Mouse (Mus musculus) cerebellum, adult 11 months (tissue): ENCODE measurements around the gene 4930544D05Rik.
"Not testable (repeated sequence)": the region's sequence is repeated elsewhere in the genome, so short reads cannot be mapped to it uniquely, and the experiment has no call there.

Experiments
- DNase-seq: peaks from one replicate; pipeline ENCODE4 v3.0.0; 2022

The 4930544D05Rik gene

DNA sequence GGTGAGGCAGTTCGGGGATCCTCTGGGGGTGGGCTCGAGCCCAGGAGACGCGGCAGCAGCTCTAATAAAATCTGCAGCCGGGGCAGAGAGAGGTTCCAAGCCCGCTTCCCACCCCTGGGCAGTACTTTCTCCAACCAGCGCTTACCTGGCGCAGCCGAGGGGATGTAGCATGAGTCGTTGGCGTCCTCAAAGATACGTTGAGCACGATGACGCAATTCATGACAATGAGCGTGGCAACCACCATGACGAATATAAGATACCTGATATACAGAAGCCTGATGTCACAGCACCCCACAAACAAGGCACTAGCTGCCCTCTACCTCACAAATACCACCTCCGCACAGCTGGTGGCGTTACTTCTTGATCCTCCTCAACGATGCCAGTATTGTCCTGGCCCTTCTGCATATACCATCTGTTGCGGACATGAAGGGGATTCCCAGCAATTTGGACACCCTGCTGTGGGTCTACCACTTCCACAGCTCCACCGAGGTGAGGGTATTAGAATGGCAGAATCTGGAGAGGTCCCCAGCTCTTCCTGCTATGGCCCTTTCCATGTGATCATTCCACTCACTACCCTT, at the start of gene 4930544D05Rik:
4930544D05Rik (plus strand) TSS at position 333 of the 578 bp plus-strand sequence.
- no peak for DNase-seq

DNA sequence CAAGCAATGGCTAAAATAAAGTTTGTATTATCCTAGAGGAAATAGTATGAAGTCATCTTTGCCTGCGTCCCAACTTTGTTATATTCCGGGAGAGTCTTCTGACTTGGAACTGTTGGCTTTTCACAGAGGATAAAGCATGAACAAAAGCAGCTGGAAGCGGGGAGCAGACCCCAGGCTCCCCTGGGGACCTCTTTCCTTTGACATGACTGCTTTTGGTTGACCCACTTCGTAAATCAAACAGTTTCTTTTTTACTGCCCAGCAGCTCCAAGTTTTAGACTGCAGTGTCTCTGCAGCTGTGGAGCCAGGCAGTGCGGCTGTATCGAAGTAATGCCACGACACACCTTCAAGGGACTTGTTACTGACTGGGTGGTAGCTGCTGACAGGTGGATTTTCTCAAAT, 49.1 kb upstream of the 4930544D05Rik start:
- no peak for DNase-seq

DNA sequence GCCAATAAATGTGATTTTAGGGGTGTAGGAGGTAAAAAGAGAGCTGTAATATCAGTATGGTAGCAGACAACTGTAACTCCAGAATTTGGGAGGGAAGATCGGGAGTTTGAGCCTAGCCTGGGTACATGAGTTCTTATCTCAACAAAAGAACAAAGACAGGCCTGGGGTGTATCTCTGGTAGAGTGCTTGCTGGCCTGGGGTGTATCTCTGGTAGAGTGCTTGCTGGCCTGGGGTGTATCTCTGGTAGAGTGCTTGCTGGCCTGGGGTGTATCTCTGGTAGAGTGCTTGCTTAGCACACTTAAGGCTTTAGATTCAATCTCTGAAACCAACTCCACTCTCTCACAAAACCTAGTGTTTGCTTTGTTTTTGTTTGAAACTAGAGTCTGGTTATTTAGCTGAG, 45.0 kb upstream of the 4930544D05Rik start:
- DNase-seq: not testable (repeated sequence)

DNA sequence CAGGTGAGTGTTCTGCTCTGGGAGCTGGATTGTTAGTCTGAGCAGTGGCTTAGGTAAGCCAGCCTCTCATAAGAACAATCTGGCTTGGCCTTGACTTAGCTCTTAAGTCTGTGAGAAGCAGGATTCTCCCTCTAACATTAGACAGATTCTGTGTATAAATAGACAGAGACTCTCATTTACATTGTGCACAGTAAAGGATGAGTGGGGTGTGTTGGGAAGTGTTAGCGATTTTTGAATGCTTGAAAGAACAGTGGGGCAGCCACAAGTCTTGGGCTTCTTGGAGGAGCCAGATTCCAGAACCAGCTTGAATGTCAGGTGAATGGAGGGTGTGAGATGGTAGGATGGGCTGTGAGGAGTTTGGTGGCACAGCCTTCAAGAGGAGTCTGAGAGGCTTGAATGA, 44.0 kb upstream of the 4930544D05Rik start:
- no peak for DNase-seq

DNA sequence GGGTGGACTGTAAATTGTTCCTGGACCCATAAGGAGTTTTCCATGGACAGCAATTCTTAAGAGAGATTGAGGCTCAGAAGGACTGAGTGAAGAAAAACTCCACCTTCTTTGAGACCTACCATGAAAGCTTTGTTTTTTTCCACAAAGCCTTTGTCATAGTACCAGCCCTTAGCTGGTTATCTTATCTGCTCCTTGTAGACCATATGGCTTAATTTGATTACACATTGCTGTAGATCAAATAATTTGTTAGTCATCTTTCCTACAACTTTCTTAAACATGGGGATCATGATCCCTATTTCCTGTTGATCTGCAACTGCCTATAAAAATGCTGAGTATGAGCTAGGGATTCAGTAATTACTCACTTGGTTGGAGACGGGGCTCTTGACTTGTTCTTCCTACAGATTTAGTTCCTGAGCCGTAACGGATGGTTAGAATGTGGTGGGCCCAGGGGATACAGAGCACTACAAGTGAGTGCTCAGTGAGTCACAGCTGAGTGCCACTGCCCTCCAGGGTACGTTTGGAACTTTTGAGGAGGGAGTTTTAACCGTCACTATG, 43.2 kb upstream of the 4930544D05Rik start:
- no peak for DNase-seq

DNA sequence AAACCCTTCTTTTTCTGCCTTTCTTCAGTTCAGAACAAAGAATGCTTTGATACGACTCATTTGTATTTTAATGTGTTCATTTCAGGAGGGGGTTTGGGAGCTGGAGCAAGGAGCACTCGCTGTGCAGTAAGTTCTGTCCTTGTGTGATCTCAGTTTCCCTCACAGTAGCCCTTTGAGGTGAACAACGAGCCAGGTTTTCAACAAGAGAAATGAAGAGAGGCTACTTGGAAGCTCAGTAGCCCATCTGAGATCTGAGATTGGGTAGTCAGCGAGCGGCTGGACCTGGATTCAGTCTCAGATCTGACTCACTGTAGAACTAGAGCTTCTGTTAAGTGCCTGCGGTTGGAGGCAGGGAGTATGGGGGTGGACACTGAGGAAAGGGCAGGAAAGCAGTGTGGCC, 41.8 kb upstream of the 4930544D05Rik start:
- DNase-seq: no peak

DNA sequence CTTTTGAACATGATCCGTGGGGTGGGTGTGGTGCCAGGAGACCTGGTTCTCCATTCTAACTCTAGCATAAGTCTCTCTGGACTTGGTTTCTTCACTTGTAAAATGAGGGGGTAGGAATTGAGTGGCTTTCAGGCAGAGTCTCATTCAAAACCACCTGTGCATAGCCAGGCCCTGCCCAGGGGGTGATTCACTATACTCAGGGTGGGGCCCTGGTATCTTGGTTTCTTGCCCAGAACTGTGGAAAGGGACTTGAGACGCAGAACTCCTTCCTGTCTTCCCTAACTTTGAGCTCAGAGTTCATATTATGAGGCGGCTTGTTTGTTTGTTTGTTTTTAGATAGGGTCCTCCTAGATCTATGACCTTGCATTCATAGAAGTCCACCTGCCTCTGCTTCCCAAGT, 38.4 kb upstream of the 4930544D05Rik start:
- no peak for DNase-seq

DNA sequence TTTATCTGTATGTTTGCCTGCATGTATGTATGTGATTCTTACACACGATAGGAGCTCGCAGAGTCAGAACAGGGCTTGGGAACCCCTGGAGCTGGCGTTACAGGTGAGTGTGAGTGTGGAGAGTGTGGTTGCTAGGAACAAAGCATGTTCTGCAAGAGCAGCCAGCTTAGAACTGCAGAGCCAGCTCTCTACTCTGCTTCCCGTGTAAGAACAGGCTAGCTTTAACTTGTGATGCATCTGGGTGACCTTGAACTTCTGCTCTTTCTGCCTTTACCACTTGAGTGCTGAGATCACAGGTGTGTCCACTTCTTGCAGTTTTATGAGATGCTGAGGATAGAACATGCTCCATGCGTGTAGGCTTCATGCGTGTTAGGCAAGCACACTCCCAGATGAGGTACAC, 36.7 kb upstream of the 4930544D05Rik start:
- no peak for DNase-seq

DNA sequence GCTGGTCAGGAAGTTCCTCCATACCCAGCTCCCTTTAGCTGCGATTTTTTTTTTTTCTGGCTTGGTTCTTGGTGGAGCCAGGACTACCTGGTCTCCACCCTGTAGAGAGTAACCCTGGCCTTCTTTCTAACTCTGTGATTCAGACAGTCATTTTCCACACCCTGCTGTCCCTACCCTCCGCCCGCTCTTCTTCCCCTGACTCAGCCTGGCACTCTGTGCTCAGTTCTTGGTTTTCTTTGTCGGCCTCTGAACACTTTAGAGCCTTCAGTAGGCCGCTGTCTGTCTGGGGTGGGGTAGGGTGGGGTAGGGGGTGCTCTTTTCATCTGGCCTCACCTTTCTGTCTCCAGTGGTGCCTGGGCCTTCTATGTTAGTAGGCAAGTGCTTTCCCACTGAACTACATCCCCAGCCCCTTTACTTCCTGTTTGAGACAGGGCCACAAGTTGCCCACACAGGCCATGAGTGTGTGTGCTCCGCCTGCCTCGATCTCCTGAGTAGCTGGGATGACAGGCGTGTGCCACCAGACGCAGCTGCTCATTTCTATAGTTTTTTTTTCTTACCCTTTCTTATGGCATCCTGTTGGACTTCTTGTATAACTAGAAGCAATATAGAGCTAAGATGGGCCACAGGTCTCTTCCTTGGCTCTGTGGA, 35.8 kb upstream of the 4930544D05Rik start:
- DNase-seq: no peak

DNA sequence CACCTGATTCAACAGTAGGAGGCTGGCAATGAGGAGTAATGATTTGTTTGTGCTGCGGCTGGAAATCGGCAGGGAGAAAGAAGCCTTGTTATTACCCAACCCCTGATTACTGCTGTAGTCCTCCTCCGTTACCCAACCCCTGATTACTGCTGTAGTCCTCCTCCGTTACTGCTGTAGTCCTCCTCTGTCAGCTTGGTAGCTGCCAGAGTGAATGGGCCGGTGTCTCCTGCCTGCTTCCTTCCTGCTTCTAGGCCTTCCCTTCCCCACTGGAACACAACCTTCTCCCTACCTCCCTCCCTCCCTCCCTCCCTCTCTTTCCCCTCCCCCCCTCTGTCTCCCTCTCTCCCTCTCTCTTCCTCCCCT, 35.3 kb upstream of the 4930544D05Rik start:
- no peak for DNase-seq

DNA sequence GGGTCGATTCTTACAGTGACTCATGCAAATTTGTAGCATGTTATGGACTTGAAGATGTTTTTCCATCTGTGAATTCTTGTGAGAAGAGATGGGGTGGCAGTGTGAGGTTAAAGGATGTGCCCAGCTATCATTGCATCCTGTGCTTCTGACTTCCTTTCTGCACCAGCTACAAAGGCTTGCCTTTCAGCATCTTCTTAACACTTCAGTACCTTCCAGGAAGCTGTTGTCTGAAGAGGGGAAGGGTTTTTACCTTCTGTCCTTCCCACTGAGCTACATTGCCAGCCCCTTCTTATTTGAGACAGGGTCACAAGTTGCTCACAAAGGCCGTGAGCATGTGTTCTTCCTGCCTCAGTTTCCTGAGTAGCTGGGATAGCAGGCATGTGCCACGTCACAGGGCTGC, 34.7 kb upstream of the 4930544D05Rik start:
- DNase-seq: no peak

DNA sequence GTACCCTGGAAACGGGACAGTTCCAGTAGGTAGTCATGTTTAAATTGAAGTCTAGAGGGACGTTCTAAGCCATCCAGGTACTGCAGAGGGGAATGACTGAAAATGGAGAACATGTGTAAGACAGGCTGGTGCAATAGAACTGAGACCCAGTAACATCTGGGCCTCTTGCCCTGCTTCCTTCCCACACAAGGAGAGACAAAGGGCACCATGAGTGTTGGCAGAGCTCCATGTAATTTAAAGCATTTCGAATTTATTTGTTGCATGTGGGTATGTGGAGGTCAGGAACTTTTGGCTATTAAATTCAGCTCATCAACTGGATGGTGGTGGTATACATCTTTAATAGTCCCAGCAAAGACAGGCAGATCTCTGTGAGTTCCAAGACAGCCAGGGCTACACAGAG, 33.5 kb upstream of the 4930544D05Rik start:
- no peak for DNase-seq

DNA sequence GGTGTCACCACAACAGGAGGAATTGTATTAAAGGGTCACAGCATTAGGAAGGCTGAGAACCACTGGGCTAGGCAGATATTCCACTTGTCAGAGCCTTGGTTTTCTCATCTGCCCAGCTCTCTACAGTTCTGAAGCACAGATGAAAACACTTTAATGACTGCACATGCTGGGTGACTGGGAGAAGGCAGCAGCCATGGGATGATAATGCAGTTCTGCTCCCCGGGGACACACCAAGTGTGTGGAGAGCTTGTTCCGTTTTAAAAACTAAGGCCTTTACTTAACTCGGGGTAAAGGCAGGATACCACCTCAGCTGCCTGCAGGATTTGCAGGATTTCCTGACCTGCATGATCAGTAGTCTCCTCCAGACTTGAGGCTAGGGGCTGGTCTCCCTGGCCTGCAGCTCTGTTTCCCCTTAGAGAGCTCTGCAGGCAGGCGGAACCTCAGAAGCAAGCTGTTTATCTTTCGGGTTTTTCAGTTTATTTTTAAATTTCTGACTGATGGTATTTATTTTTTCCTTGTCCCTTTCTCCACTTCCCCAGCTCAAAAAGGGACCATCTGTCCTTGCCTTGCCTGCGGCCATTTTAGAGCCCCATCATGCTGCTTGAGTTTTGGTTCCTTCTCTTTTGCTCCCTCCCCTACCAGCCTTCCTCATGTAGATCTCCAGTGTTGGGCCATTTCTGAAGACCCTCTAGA, 32.5 kb upstream of the 4930544D05Rik start:
- DNase-seq: no peak

DNA sequence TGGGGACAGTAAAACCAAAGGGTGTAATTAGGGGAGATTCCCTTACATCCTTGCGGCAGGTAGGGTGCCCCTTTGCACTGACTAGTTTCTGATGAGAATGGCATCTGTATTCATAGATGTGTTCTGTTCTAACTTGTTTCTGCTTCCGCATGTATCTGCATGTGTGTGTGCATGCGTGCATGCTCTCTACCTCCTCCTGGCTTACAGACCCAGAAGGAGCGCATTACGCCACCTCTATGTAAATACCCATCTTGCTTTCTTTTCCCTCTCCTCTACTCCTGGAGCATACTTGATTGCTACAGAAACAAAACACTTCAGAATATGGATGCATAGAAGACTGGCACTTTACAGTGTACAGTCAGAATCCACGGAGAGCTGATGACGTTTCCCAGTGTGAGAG, 31.9 kb upstream of the 4930544D05Rik start:
- no peak for DNase-seq

DNA sequence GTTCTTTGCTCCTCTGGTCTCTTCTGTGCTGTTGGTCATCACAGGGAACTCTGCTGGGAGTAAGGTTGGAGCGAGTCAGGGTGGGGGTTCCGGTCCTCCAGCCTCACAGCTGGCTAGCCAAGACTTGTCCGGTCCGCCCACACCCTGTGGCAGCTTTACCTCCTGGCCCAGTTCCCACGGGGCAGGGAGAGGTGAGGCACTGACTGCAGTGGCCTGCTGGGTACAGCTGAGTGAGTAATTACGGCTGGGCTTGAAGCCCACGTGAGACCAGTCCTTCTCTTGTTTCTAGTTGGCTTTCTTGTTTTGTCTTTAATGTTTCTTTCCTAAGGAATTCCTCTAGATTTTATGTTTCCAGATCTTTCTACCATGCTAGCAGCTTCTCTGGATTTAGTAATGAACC, 30.2 kb upstream of the 4930544D05Rik start:
- DNase-seq: peak; percentile 35

DNA sequence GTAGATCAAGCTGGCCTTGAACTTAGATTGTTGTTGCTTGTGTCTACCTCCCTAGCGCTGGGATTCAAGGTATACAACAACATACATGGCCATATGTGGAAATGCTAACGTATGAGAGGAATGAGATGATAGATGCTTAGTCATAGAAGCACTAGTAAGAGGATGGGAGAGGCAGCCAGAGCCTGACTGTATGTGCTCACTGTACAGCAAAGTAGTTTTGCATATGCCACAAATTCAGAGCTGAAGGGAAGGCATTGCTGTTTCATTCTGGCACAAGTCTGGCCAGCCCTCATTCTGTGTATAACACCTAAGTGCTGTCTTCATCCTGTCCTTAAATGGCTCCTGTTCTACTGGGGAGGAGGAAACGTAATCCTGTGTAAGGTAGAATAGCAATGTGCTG, 29.4 kb upstream of the 4930544D05Rik start:
- no peak for DNase-seq

DNA sequence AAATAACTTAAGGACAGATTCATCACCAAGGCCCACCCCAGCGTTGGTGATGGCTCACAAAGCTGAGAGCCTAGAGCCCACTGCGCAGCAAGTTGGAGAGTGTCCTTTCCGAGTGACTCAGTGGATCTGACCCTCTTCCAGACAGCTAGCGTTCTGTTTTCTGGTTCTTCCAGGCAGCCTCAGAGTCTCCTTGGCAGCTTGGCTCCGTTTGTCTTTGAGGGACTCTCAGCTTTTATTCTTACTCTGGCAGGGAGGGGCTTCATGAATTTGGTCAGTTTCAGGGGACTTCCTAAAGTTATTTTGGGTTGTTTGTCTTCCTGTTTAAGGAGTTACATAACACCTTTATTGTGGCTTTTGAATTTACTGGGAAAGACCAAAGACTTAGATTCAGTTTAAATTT, 28.7 kb upstream of the 4930544D05Rik start:
- DNase-seq: no peak

DNA sequence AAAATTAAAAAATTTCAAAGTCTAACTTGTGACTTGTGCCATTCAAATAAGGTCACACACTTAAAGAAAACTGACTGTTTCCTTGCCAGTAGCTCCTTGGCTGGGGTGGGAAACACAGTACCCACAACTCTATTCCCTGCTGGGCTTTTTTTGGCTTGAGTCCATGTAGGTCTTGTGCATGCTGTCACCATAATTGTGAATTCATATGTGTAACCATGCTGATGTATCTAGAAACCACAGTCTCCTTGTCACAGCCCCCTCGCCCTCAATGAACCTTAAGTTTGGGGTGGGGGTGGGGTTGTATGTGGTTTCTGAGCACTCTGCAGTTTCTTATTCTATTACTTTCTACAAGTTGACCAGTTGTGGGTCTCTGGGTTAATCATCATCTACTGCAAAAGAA, 23.9 kb upstream of the 4930544D05Rik start:
- DNase-seq: no peak

DNA sequence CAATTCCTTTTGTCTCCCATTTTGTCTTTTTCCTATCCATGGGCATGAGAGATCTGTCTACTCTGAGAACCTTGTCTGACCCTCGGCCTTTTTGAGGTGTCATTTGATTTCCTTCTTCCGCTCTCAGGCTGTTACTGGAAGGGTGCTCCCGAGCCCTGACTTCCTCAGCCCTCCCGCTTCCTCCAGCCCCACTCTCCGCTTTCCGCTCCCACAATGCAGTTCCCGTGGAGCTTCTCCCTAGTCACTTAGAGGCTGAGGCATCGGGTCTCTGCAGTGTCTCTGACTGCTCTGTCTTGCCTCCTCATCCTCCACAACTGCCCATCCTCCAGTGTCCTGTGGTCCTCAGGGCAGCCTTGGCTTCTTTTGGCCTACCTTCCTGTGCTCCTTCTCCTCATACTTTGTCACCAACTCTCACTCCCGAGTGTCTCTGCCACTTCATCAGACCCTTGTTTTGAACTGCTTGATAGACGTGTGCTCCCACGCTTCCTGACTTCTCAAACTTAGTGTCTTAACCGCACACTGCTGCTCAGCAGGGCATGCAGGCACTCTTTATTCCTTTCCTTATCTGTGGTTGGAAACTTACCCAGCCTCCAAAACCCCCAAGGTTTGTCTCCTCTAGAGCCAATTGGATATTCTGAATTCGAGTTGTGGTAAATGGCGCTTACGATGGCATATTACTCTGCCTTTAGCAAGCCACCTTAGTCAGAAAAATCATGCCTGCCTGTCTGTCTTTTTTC, 21.2 kb upstream of the 4930544D05Rik start:
- DNase-seq: no peak

DNA sequence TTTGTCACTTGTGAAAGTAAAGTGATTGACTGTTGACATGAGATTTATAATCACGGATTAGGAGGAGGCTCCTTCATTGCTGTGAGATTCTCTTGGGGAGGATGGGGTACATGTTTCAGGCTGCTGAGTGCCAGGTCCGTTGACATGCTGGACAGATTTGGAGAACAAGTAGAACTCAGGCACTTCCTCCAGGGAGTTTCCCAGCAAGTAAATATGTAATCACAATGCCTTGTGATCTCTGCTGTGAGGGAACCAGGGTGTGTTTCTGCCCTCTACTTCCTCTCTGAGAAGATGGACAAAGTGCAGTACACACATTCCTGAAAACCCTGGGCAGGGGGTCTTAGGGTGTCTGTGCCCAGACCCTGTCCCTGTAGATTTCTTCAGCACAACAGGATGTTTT, 20.0 kb upstream of the 4930544D05Rik start:
- no peak for DNase-seq

DNA sequence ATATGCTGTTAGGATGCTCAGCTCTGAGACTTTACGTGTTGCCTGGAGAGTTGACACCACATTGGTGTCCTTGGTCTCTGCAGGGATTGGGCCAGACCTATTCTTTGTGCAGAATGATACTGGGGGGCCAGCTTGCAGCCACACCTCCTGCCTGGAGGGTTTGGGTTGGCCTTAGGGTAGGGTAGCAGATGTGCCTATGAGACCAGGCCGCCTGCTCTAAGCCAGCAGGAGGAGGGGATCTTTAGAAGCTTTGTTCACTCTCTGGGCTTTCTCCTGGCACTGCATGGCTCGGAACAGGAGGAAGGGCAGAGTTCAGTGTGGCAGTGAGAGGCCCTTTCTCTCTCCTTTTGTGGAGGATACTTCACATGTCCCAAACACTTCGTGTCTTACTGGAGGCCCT, 19.6 kb upstream of the 4930544D05Rik start:
- no peak for DNase-seq

DNA sequence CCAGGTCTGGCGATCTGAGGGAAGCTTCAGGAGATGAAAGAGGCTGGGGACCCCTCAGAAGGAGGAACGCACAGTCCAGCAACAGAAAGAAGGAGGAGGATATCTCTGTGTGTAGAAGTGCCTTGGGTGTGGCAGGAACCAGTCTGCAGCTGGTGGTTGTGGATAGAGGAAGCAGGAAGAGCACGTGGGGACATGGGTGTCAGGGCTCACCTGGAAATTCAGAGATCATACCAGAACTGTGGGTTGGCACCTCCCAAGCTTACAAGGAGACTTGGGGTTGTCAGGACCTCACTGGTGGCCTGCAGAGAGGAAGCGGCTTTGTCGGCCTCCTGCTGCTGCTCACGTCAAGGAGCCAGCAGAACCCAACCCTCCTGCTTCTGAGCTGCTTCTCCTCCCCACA, 18.3 kb upstream of the 4930544D05Rik start:
- DNase-seq: no peak

DNA sequence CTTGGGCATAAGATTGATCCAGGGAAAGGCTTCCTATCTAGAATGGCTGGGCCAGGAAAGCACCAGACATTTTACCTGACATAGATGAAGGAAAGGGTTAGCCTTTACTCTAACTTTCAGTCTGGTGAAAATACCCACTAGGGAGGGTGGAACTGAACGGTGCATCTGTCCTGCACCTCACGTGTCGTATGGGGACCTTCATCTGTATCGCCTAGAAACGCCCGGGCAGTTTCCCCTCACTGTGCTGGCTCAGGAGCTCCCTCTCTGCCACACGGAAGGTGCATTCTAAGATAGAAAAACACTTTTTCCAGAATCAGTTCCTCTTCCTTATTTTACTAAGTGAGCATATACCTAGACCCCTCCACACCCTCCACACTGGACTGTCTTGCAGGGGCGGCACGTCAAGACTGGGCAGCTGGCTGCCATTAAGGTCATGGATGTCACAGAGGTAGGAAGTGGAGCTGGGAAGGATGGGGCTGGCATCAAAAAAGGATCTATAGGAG, 17.1 kb upstream of the 4930544D05Rik start:
- no peak for DNase-seq
